Mouse (Mus musculus): ENCODE results near the gene Shisa9.
"Not testable (repeated sequence)": the region's sequence is repeated elsewhere in the genome, so short reads cannot be mapped to it uniquely, and the experiment has no call there.

Gene Shisa9

GRCm38 (mm10) chr16:11983616-11984270, at the start of gene Shisa9:
Gene Shisa9 (plus strand): TSS chr16:11984113.
- no peak for DNase-seq (ENCODE audit: low spot score)

GRCm38 (mm10) chr16:11940477-11940876, 43.4 kb upstream of the Shisa9 start:
- DNase-seq (ENCODE audit: low spot score), result peak; percentile 7

- no peak for DNase-seq (ENCODE audit: low spot score)
These were observed 23.2 kb upstream of the Shisa9 start for GRCm38 (mm10) chr16:11960691-11961090.

- no peak for DNase-seq (ENCODE audit: low spot score)
These were observed 17.9 kb upstream of the Shisa9 start for GRCm38 (mm10) chr16:11966041-11966440.

- DNase-seq (ENCODE audit: low spot score), result not testable (repeated sequence)
These were observed 17.1 kb upstream of the Shisa9 start for GRCm38 (mm10) chr16:11966810-11967209.

GRCm38 (mm10) chr16:11967579-11967978, 16.3 kb upstream of the Shisa9 start:
- DNase-seq (ENCODE audit: low spot score), result no peak

GRCm38 (mm10) chr16:11973707-11974106, 10.2 kb upstream of the Shisa9 start:
- DNase-seq (ENCODE audit: low spot score), result peak; percentile 36

- no peak for DNase-seq (ENCODE audit: low spot score)
These were observed 7.2 kb upstream of the Shisa9 start for GRCm38 (mm10) chr16:11976737-11977136.

GRCm38 (mm10) chr16:11980764-11981163, 3.1 kb upstream of the Shisa9 start:
- peak; percentile 37 for DNase-seq (ENCODE audit: low spot score)

GRCm38 (mm10) chr16:11983106-11983615, 752 bp upstream of the Shisa9 start:
- DNase-seq (ENCODE audit: low spot score), result peak; percentile 47

GRCm38 (mm10) chr16:11984271-11984791, 418 bp downstream of the Shisa9 start:
- DNase-seq (ENCODE audit: low spot score), result no peak

- DNase-seq (ENCODE audit: low spot score), result no peak
These were observed 3.1 kb downstream of the Shisa9 start for GRCm38 (mm10) chr16:11987056-11987455.

- no peak for DNase-seq (ENCODE audit: low spot score)
These were observed 21.3 kb downstream of the Shisa9 start for GRCm38 (mm10) chr16:12005177-12005576.

GRCm38 (mm10) chr16:12010136-12010535, 26.2 kb downstream of the Shisa9 start:
- no peak for DNase-seq (ENCODE audit: low spot score)

- DNase-seq (ENCODE audit: low spot score), result no peak
These were observed 28.8 kb downstream of the Shisa9 start for GRCm38 (mm10) chr16:12012747-12013146.

GRCm38 (mm10) chr16:12014523-12014922, 30.6 kb downstream of the Shisa9 start:
- peak; percentile 9 for DNase-seq (ENCODE audit: low spot score)

- DNase-seq (ENCODE audit: low spot score), result no peak
These were observed 34.2 kb downstream of the Shisa9 start for GRCm38 (mm10) chr16:12017921-12018618.

GRCm38 (mm10) chr16:12020103-12020755, 36.3 kb downstream of the Shisa9 start:
- DNase-seq (ENCODE audit: low spot score), result no peak

GRCm38 (mm10) chr16:12032441-12032840, 48.5 kb downstream of the Shisa9 start:
- DNase-seq (ENCODE audit: low spot score), result peak; percentile 17

- DNase-seq (ENCODE audit: low spot score), result peak; percentile 39
These were observed 51.0 kb downstream of the Shisa9 start for GRCm38 (mm10) chr16:12034868-12035267.

- DNase-seq (ENCODE audit: low spot score), result peak; percentile 52
These were observed 51.7 kb downstream of the Shisa9 start for GRCm38 (mm10) chr16:12035626-12036025.

- peak; percentile 88 for DNase-seq (ENCODE audit: low spot score)
These were observed 57.0 kb downstream of the Shisa9 start for GRCm38 (mm10) chr16:12040935-12041334.

- no peak for DNase-seq (ENCODE audit: low spot score)
These were observed 68.1 kb downstream of the Shisa9 start for GRCm38 (mm10) chr16:12052051-12052450.

Data from MN1 (cell line).